Mouse (Mus musculus) ES-E14 (cell line): ENCODE measurements around the gene Caskin1. TPM values are rescaled to one million over a fixed set of nuclear protein-coding genes. Genes with fewer than 3 reads are reported as not detected.

Experiments
- DNase-seq: peaks from one replicate; pipeline ENCODE4 v3.0.0-alpha.2; 2013; ENCODE audit warnings: low read depth, low spot score
- H3K27ac ChIP-seq: 2 replicates; pipeline ENCODE4 v1.5.1; 2012; ENCODE audit warnings: low read depth, mild to moderate bottlenecking, low read length, moderate library complexity, mixed read lengths; ENCODE audit not compliant: poor library complexity, insufficient read depth, severe bottlenecking
- H3K36me3 ChIP-seq: 2 replicates; pipeline ENCODE4 v1.6.1; 2012; ENCODE audit warnings: mild to moderate bottlenecking, low read length, moderate library complexity, mixed read lengths; ENCODE audit not compliant: control insufficient read depth, poor library complexity, insufficient read depth, severe bottlenecking
- H3K4me1 ChIP-seq, 2 experiments: fragments of 150-350 bp in 1 of 2; sonication (generic) in 1 of 2; 2 replicates each; pipeline ENCODE4 v1.6.1; 2012; ENCODE audit warnings: low read length in 2 of 2, mild to moderate bottlenecking in 1 of 2, mixed read lengths in 1 of 2; ENCODE audit not compliant: control insufficient read depth in 2 of 2, insufficient read depth in 2 of 2, poor library complexity in 1 of 2
- H3K4me3 ChIP-seq, 2 experiments: fragments of 150-350 bp in 1 of 2; sonication (generic) in 1 of 2; 2 replicates each; pipeline ENCODE4 v1.5.1; 2012; ENCODE audit warnings: low read length in 2 of 2, low read depth in 1 of 2, mild to moderate bottlenecking in 1 of 2, mixed read lengths in 1 of 2; ENCODE audit not compliant: insufficient read depth in 1 of 2, poor library complexity in 1 of 2, severe bottlenecking in 1 of 2
- H3K9ac ChIP-seq: 2 replicates; pipeline ENCODE4 v1.6.1; 2012; ENCODE audit warnings: low read depth, mild to moderate bottlenecking, low read length, mixed read lengths; ENCODE audit not compliant: poor library complexity, insufficient read depth, severe bottlenecking
- H3K9me3 ChIP-seq: fragments of 150-350 bp; sonication (generic); 2 replicates; pipeline ENCODE4 v1.6.1; 2012; ENCODE audit warnings: low read depth, mild to moderate bottlenecking, low read length; ENCODE audit not compliant: control insufficient read depth, insufficient read depth
- CHD2 ChIP-seq: IDR thresholded peaks from 2 replicates; pipeline ENCODE4 v1.6.1; 2014; ENCODE audit warnings: mild to moderate bottlenecking, low read depth, low read length, inconsistent platforms
- HCFC1 ChIP-seq: IDR thresholded peaks from 2 replicates; pipeline ENCODE4 v1.6.1; 2012; ENCODE audit warnings: low read length, inconsistent platforms, borderline replicate concordance; ENCODE audit not compliant: insufficient read depth
- MAFK ChIP-seq: IDR thresholded peaks from 2 replicates; pipeline ENCODE4 v1.6.1; 2014; ENCODE audit warnings: mild to moderate bottlenecking, low read depth, low read length, inconsistent platforms; ENCODE audit not compliant: insufficient read depth
- ZC3H11A ChIP-seq: IDR thresholded peaks from 2 replicates; pipeline ENCODE4 v1.6.1; 2012; ENCODE audit warnings: low read depth, mild to moderate bottlenecking, inconsistent platforms, low read length, borderline replicate concordance
- ZNF384 ChIP-seq: IDR thresholded peaks from 2 replicates; pipeline ENCODE4 v1.6.1; 2012; ENCODE audit warnings: low read depth, low read length, inconsistent platforms
- in situ Hi-C, 2 experiments: fragments of 600-800 bp; cut with MboI; formaldehyde crosslinking; loops; one replicate each; pipeline ENCODE4 v1.15.1; 2025; ENCODE audit warnings: low sequenced_read_pairs in 2 of 2, inconsistent platforms in 1 of 2; ENCODE audit not compliant: unreplicated experiment in 2 of 2
- total RNA-seq: library from RNA; depleted of rRNA; stranded (reverse); fragments of 300-350 nt; gene quantifications from 2 replicates; pipeline ENCODE4 v1.2.3, GENCODE M21; 2012

Gene Caskin1
- total RNA-seq, 1 experiment: 2.0 TPM

DNA sequence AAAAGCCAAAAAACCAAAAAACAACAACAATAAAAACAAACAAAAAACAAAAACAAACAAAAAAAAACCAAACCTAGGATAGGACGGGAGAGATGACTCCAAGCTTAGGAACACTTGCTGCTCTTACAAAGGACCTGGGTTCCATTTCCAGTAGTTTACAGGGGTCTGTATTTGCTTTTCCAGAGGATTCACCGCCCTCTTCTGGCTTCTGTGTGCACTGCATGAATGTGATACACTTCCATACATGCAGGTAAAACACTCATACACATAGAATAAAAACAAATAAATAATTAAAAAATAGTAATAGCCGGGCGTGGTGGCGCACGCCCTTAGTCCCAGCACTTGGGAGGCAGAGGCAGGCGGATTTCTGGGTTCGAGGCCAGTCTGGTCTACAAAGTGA, 50.5 kb downstream of the Caskin1 start:
- Histone ChIP-seq H3K4me3 (no peak overlapping the region), H3K36me3 (no peaks in the 10 kb centered on the region), H3K4me1 (no peaks in the 10 kb centered on the region), H3K27ac (no peak overlapping the region), H3K9me3 (no peaks in the 10 kb centered on the region), H3K9ac (no peak overlapping the region)
- TF ChIP-seq ZC3H11A (no peak), MAFK (no peak), ZNF384 (no peak), CHD2 (no peak), HCFC1 (no peak)
- in situ Hi-C loops: no loop called here
- peak; percentile 62 for DNase-seq

DNA sequence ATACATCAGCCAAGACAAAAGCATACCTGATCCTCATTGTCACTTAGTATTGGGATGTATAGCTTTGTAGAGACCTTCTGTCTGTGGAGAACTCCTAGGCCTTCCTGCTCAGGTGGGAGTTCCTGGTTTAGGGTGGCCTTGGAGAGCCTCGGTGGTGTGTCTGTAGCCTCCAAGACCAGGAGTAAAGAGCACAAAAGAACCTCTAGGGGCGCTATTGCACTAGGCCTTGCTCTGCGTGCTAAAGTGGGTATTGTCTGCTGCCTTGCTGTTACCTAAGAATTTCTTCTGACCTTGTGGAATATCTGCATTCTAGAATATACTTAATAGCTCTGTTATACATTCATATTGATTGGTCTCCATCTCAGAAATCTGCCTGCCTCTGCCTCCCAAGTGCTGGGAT, 52.0 kb downstream of the Caskin1 start:
- DNase-seq: no peak
- in situ Hi-C loops: no loop called here
- no peak overlapping the region for H3K27ac ChIP-seq
- H3K4me1 ChIP-seq: no peaks in the 10 kb centered on the region; a peak in 1 of 4 replicates
- no peak overlapping the region for H3K9ac ChIP-seq
- no peak overlapping the region for H3K4me3 ChIP-seq
- TF ChIP-seq ZC3H11A: no peak
- no peak for TF ChIP-seq CHD2
- TF ChIP-seq ZNF384: no peak
- TF ChIP-seq MAFK: no peak
- TF ChIP-seq HCFC1: no peak
- no peaks in the 10 kb centered on the region for H3K36me3 ChIP-seq
- no peaks in the 10 kb centered on the region for H3K9me3 ChIP-seq

DNA sequence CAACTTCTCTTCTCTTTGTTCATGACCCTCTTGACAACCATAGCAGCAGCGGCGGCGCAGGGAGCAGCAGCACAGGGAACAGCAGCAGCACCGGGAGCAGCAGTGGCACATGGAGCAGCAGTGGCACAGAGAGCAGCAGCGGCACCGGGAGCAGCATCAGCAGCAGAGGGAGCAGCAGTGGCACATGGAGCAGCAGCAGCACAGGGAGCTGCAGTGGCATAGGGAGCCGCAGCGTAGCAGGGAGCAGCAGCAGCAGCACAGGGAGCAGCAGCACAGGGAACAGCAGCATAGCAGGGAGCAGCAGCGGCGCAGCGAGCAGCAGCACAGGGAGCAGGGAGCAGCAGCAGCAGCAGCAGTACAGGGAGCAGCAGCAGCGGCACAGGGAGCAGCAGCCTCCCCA, 56.2 kb downstream of the Caskin1 start:
- TF ChIP-seq ZC3H11A: no peak
- no peak for TF ChIP-seq ZNF384
- no peak for TF ChIP-seq HCFC1
- no peak for TF ChIP-seq MAFK
- no peak for TF ChIP-seq CHD2
- no peaks in the 10 kb centered on the region for H3K9me3 ChIP-seq
- in situ Hi-C loops: no loop called here
- no peak for DNase-seq
- no peak overlapping the region for H3K27ac ChIP-seq
- H3K9ac ChIP-seq: peak overlapping the region; percentile 46
- peak overlapping the region; percentile 29 to 72; a peak in 3 of 4 replicates for H3K4me3 ChIP-seq
- H3K4me1 ChIP-seq: no peaks in the 10 kb centered on the region; a peak in 1 of 4 replicates
- no peaks in the 10 kb centered on the region for H3K36me3 ChIP-seq

DNA sequence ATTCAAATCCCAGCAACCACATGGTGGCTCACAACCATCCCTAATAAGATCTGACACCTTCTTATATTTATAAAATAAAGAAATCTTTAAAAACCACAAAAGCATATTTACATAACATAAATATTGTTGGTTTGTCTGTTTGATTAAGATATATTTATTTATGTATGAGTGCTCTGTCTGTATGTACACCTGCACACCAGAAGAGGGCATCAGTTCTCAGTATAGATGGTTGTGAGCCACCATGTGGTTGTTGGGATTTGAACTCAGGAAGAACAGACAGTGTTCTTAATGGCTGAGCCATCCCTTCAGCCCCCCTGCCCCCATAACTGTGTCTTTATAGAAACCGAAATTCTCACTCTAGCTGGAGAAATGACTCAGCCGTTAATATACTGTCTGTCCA, 56.8 kb downstream of the Caskin1 start:
- TF ChIP-seq ZNF384 (no peak), ZC3H11A (no peak), MAFK (no peak), CHD2 (no peak), HCFC1 (no peak)
- Histone ChIP-seq H3K9me3 (no peaks in the 10 kb centered on the region), H3K36me3 (no peaks in the 10 kb centered on the region), H3K27ac (no peak overlapping the region), H3K9ac (no peak overlapping the region), H3K4me3 (0 out of 4 replicates have a peak overlapping the region, but pooled peaks of 1 of the 2 experiments have one; percentile 29), H3K4me1 (no peaks in the 10 kb centered on the region; a peak in 1 of 4 replicates)
- DNase-seq: no peak
- in situ Hi-C loops: no loop called here

DNA sequence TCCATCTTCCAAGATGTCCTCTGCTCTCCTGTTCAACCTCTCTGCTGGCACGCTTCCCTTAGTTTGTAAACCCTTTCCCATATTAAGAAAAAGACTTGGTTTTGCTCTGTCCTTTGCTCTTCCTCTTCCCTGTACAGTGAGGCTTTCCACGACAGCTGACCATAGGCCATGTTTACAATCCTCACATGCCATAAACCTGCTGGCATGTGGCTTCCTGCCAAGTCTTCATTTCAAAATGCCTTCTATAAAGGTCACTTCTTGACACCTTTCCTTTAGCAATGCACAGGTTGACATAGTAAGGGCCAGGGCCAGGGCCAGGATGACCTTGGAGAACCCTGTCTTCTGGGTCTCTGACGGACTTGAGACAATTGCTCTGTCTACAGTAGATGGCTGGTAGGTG, 57.8 kb downstream of the Caskin1 start:
- in situ Hi-C loops: no loop called here
- no peak for DNase-seq
- TF ChIP-seq ZC3H11A: no peak
- TF ChIP-seq MAFK: no peak
- no peak for TF ChIP-seq HCFC1
- TF ChIP-seq ZNF384: no peak
- TF ChIP-seq CHD2: no peak

More for the DNA sequence above, 57.8 kb downstream of the Caskin1 start:
- no peaks in the 10 kb centered on the region; a peak in 1 of 4 replicates for H3K4me1 ChIP-seq
- H3K36me3 ChIP-seq: no peaks in the 10 kb centered on the region
- no peak overlapping the region for H3K9ac ChIP-seq
- H3K9me3 ChIP-seq: no peaks in the 10 kb centered on the region
- no peak overlapping the region for H3K27ac ChIP-seq
- H3K4me3 ChIP-seq: no peak overlapping the region
